Mouse (Mus musculus) frontal cortex, postnatal 36 days (tissue): ENCODE data around the gene Phykpl.
A peak's percentile ranks its signal among the peaks of the same experiment; 100 is the strongest.
"Not testable (repeated sequence)": the region's sequence is repeated elsewhere in the genome, so short reads cannot be mapped to it uniquely, and the experiment has no call there.

Experiments
- DNase-seq, 2 experiments: peaks; one replicate each; pipeline ENCODE4 v3.0.0; 2022; ENCODE audit warnings: low spot score in 2 of 2

Phykpl gene

GRCm38 (mm10) chr11:51617693-51618092 is 33.1 kb downstream of the Phykpl start:
- DNase-seq, result peak; percentile 68 to 79

DNA sequence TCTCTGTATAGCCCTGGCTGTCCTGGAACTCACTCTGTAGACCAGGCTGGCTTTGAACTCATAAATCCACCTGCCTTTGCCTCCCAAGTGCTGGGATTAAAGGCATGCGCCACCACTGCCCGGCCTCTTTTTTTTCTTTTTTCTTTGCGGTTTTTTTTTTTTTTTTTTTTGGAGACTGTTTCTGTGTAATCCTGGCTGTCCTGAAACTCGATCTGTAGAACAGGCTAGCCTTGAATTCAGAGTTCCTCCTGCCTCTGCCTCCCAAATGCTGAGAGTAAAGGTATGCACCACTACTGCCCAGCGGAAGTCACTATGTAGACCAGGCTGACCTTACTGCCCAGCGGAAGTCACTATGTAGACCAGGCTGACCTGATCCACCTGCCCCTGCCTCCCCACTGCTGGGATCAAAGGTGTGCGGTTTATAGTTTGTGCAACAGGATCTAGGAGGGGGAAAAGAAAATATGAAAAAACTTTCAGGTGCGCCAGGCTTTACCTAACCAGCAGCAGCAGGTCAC is 34.4 kb downstream of the Phykpl start:
- no peak for DNase-seq

GRCm38 (mm10) chr11:51619409-51620060 is 35.0 kb downstream of the Phykpl start, which contains the start of gene Nhp2:
TSS of gene Nhp2 (plus strand) at chr11:51619735.
- peak; percentile 87 to 95 for DNase-seq

DNA sequence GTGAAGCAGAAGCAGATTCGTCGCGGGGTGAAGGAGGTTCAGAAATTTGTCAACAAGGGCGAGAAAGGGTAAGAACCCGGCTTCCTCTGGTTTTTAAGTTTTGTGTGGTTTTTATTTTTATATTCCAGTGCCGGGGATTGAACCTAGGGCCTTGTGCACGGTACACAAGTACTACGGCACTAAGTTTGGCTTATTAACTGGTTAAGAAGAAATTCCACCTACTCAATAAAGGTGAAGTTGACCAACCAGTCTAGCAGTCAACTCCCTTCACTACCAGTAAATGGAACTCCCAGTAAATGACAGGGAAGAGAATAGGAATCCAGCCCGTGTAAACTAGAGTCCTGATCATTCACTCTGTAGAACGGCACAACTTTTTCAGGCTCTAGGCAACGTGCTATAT is 35.5 kb downstream of the Phykpl start:
- no peak for DNase-seq

DNA sequence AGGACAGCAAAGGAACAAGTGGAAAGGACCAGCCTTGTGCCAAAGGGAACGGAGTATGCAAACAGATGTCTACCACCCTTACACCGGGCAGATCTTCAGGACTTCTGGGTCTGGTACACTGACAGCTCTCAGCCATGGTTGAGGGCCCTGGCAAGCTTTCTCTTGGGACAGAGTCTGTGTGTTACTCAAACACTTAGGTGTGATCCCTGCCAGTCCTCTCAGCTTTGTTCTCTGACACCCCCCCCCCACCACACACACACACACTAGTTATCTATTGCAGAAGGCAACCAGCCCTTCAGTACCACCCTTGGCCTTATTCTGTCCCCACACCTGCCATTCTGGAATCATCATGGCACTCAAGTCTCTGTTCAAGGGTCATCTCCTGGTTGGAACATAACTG is 37.2 kb downstream of the Phykpl start:
- no peak for DNase-seq

DNA sequence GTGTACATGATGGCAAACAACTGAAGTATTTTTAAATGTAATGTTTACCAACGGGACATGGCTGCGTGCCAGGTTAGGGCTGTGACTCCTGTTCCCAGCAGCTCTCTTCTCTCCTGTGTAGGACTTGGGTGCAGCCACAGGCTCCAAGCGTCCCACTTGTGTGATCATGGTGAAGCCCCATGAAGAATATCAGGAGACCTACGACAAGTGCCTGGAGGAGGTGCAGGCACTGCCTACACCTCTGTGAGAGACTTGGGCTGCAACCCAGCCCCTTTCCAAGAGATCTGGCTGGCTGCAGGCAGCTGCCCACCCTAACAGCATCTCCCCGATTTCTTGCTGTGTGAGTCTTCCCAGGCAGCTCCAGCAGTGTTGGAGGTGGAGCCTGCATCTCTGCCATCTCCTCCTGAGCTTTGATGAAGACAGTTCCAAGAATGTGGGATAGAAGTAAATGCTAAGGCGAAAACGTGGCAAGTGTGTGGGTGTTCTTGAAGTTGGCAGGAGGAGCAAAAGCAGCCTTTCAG is 38.5 kb downstream of the Phykpl start:
- DNase-seq, result peak; percentile 80 to 90

GRCm38 (mm10) chr11:51625187-51625820 is 40.7 kb downstream of the Phykpl start:
- DNase-seq, result no peak

DNA sequence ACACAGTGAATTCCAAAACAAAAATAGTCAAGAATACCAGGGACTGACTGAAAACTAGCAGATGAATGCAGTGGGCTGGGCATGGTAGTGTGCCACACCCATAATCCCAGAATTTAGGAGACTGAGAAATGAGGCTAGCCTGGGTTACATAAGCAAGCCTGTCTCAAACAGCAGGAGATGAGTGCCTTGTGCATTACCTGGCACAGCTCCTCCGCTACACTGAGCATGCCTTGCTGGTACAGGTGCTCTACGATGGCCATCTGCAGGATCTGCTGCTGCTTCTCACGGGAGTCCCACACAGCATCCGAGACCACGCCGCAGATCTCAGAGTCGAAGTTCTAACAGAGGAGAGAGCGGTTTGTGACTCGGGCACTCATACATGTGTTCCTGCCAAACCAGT is 42.9 kb downstream of the Phykpl start:
- peak in 1 of 2 experiments; percentile 51 for DNase-seq

DNA sequence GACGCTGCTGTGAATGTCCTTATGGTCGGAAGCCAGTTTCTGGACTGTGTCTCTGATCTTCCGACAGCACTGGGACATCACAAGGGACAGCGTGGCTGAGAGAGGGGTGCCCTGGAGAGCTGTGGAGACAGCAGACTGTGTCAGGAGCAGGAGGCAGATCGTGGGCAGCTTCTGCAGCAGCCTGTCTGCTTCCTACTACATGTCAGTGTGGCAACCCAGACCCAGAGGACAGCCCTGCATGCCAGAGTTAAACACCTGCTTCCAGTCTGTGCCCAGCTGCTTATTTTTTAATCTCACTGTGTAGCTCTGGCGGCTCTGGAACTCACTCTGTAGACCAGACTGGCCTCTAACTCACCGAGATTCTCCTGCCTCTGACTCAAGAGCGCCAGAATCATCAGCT is 43.4 kb downstream of the Phykpl start:
- no peak for DNase-seq

DNA sequence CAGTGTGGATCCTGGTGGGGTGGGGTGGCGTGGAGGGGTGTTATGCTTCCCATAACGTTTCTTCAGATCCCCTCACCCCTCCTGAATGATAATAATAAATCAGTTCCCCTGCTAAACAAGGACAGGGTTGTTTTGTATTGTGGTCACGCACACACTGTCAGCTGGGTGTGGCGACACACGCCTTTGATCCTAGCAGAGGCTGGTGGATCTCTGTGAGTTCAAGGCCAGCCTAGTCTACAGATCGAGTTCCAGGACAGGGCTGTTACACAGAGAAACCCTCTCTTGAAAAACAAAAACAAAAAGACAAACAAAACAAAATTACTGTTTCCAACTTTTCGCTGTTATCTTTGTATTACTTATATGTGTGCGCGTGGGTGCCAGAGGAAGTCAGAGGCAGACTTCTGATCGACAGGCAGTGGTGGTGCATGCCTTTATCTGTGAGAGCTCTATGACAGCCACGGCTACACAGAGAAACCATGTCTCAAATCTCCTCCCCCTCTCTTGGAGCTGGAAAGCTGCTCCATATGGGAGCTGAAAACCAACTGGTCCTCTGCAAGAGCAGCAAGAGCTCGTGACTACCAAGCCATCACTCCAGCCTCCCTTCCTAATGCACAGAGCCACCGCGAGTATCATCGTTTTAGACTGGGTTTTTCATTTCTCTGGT is 45.2 kb downstream of the Phykpl start:
- peak; percentile 53 to 82 for DNase-seq

- DNase-seq, result no peak
Observed at GRCm38 (mm10) chr11:51632130-51632753, 47.7 kb downstream of the Phykpl start.

DNA sequence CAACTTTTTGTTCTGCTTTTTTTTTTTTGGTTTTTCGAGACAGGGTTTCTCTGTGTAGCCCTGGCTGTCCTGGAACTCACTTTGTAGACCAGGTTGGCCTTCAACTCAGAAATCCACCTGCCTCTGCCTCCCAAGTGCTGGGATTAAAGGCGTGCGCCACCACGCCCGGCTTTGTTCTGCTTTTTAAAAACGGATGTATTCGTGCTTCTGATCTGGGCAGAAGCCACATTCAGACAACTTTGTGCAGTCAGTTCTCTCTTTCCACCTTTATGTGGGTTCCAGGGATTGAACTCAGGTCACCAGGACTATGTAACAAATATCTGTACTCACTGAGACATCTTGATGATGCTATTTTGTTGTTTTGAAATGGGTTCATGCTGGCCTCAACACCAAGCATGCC is 48.6 kb downstream of the Phykpl start:
- DNase-seq, result not testable (repeated sequence)

DNA sequence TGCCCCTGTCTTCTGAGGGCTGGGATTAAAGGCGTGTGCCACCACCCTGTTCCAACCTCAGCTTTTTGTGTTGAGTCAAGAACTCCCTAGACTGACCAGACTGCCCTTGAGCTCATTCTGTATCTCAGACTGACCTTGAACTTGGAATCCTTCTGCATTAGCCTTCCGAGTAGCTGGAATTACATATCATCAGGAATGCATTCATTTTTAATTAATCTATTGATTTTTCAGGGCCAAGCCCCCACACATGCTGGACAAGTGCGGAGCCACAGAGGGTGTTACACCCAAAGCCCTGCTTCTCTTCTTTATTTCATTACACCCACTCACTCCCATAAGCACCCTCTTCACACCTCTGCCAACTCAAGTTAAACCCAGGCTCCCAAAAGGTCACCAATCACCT is 49.2 kb downstream of the Phykpl start:
- no peak for DNase-seq

GRCm38 (mm10) chr11:51635127-51635524 is 50.6 kb downstream of the Phykpl start:
- no peak for DNase-seq

DNA sequence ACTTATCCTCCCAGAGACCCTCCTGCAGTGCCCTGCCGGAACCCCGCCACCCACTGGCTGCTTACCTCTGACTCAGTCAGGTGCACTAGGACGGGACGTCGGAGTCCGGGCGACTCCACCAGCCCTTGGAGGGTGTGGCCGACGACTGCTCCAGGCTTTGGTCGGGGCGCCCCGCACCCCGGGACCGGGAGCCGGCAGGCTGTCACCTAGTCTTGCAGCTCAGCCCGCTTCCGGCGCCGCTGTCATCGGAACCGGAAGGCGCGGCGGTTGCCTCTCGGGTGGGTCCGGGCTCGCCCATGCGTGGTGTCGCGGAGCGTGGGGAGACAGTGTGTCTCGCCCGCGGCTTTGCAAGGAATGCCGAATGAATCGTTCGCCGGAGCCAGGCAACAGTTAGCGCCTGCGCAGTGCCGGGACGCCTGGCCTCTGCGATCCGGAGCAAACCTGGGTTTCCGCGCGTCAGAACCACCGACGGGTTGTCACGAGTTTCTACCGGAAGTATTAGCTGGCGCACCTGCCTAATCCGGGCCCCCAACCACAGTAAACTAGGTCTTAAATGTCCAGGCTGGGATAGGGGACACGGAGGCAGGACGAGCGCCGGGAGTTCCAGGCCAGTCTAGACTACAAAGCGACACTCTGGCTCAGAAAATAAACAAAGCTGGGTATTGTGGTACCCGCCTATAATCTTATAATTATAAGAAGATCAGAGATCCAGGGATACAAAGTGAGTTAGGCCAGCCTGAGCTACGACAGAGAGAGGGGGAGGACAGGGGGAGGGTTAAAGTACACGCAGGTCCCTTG is 51.2 kb downstream of the Phykpl start, which contains the start of gene Rmnd5b:
Gene Rmnd5b, minus strand, starts transcription at position 372 of the 798 bp plus-strand sequence.
- peak; percentile 96 to 97 for DNase-seq

DNA sequence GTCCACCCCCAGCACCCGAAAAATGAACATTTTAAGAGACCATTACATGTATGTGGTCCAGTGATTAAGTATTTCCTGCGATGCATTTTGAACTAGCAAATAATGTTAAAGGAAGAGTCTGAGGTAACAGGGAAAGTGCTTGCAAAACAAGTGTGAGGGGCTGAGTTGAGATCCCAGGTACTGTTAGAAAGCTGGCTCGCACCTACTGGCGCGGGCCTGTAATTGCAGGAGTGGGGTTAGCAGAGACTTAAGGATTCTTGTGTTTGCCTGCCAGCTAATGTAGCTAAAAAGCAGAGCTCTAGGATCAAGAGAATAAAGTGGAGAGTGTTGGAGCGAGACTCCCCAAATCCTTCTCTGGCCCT is 51.7 kb downstream of the Phykpl start:
- peak in 1 of 2 experiments; percentile 62 for DNase-seq

DNA sequence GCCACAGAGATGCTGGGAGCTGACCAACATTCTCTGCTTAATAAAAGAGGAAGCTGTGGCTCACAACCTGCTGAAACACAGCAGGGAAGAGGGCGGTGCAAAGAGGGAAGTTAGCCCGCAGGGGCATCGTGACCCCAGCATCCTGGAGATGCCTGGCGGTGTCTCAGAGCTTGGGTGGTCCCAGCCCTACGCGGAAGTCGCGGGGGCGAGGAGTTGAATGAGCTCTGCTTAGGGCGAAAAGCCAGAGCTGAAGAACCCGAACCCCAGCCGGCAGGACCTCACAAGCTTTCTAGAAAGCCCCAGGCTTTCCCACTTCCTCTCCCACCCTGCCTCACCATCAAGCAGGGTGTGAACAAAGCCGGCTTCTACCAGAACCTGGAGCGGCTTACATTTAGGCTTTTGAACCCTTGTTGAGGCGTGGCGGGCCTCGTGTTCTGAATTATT is 53.4 kb downstream of the Phykpl start:
- DNase-seq, result no peak

GRCm38 (mm10) chr11:51638497-51638896 is 53.9 kb downstream of the Phykpl start:
- no peak for DNase-seq

DNA sequence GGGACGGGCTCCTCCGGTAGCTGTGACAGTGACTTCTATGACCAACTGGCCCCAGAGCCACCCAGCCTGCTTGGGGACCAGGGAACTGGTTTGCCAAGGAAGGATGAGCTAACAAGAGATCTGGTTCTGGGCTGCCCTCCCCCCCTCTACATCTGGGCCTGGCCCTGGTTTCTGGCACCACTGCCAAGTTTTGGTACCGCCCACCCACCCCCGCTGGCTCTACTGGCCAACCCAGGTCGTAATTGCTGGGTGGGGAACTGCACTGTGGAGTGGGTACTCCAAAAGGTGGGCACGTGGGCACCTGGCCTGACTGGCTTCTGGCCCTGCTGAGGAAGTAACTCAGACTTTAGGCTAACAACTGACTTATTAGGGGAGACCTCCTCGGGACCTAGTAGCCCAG is 56.2 kb downstream of the Phykpl start:
- DNase-seq, result no peak

- no peak for DNase-seq
Observed at GRCm38 (mm10) chr11:51643202-51643601, 58.6 kb downstream of the Phykpl start.

GRCm38 (mm10) chr11:51643761-51644160 is 59.2 kb downstream of the Phykpl start:
- DNase-seq, result no peak
